21 mouse cellular contexts compared by ENCODE assay signal in genomic region chr15:52954715-52955593, GRCm38 (mm10).
"Had no signal": no experiment of that assay in that cellular context is flagged by ENCODE, and none has a peak within 500 bp of the region (broad histone marks: within the 10 kb centered on the region; RNA-seq: fewer than 3 reads in every experiment).

No protein-coding gene starts in this region.

- H3K36me3 ChIP-seq: limb, embryonic 10.5 days; limb, embryonic 13.5 days; liver, embryonic 13.5 days; midbrain, embryonic 10.5 days; midbrain, embryonic 13.5 days; neural tube, embryonic 13.5 days had no signal

- H3K4me2 ChIP-seq: limb, embryonic 13.5 days; liver, embryonic 13.5 days; lung, embryonic 14.5 days; midbrain, embryonic 13.5 days; neural tube, embryonic 13.5 days had no signal

- ATAC-seq: lung, postnatal 0 days; midbrain, embryonic 13.5 days; midbrain, embryonic 16.5 days had no signal

- H3K27me3 ChIP-seq: limb, embryonic 13.5 days; liver, embryonic 13.5 days; megakaryocyte, embryonic 14.5 days; midbrain, embryonic 13.5 days; neural tube, embryonic 13.5 days had no signal

- H3K4me1 ChIP-seq: limb, embryonic 10.5 days; limb, embryonic 13.5 days; liver, embryonic 13.5 days; megakaryocyte, embryonic 14.5 days; midbrain, embryonic 10.5 days; midbrain, embryonic 13.5 days; neural tube, embryonic 13.5 days had no signal

- H3K9me3 ChIP-seq: limb, embryonic 10.5 days; limb, embryonic 13.5 days; liver, embryonic 13.5 days; midbrain, embryonic 10.5 days; midbrain, embryonic 13.5 days; neural tube, embryonic 13.5 days had no signal

- H3K27ac ChIP-seq: limb, embryonic 10.5 days; limb, embryonic 13.5 days; liver, embryonic 13.5 days; midbrain, embryonic 10.5 days; midbrain, embryonic 13.5 days; neural tube, embryonic 13.5 days had no signal

- DNase-seq: kidney, adult 18-20 months; kidney, adult 9 months; kidney, postnatal 14 days; kidney, postnatal 4 days; liver, embryonic 13.5 days; lung, embryonic 14.5 days; lung, postnatal 36 days; retina, postnatal 1 day; right cerebral cortex, postnatal 25 days; thymus, adult 18-20 months; thymus, postnatal 14 days; thymus, postnatal 4 days had no signal

- H3K4me3 ChIP-seq: limb, embryonic 10.5 days; limb, embryonic 13.5 days; liver, embryonic 13.5 days; megakaryocyte, embryonic 14.5 days; midbrain, embryonic 10.5 days; midbrain, embryonic 13.5 days; myocyte; neural tube, embryonic 13.5 days had no signal

- H3K9ac ChIP-seq: limb, embryonic 13.5 days; liver, embryonic 13.5 days; lung, embryonic 14.5 days; midbrain, embryonic 13.5 days; neural tube, embryonic 13.5 days had no signal
